Mouse (Mus musculus) thymus, postnatal 25 days (tissue): ENCODE measurements around the gene Ppp1r17.

Source experiments
- DNase-seq: peaks from one replicate; pipeline ENCODE4 v3.0.0; 2022

The Ppp1r17 gene

GRCm38 (mm10) chr6:56017291-56017994 lies at the start of gene Ppp1r17:
Gene Ppp1r17 (plus strand): TSS chr6:56017497.
- no peak for DNase-seq

- DNase-seq, result no peak
Observed at GRCm38 (mm10) chr6:55972998-55973397, 44.3 kb upstream of the Ppp1r17 start.

- no peak for DNase-seq
Observed at GRCm38 (mm10) chr6:55979766-55980165, 37.5 kb upstream of the Ppp1r17 start.

- DNase-seq, result no peak
Observed at GRCm38 (mm10) chr6:56008711-56009110, 8.6 kb upstream of the Ppp1r17 start.

GRCm38 (mm10) chr6:56012384-56012783 lies 4.9 kb upstream of the Ppp1r17 start:
- no peak for DNase-seq

- no peak for DNase-seq
Observed at GRCm38 (mm10) chr6:56019632-56020031, 2.3 kb downstream of the Ppp1r17 start.

GRCm38 (mm10) chr6:56025533-56025932 lies 8.2 kb downstream of the Ppp1r17 start:
- DNase-seq, result no peak

- no peak for DNase-seq
Observed at GRCm38 (mm10) chr6:56027318-56027717, 10.0 kb downstream of the Ppp1r17 start.

- DNase-seq, result no peak
Observed at GRCm38 (mm10) chr6:56027966-56028365, 10.7 kb downstream of the Ppp1r17 start.

GRCm38 (mm10) chr6:56029986-56030385 lies 12.7 kb downstream of the Ppp1r17 start:
- no peak for DNase-seq

- DNase-seq, result no peak
Observed at GRCm38 (mm10) chr6:56032231-56032630, 14.9 kb downstream of the Ppp1r17 start.

- no peak for DNase-seq
Observed at GRCm38 (mm10) chr6:56035054-56035453, 17.8 kb downstream of the Ppp1r17 start.

- no peak for DNase-seq
Observed at GRCm38 (mm10) chr6:56039476-56040055, 22.3 kb downstream of the Ppp1r17 start.

- DNase-seq, result no peak
Observed at GRCm38 (mm10) chr6:56044270-56044669, 27.0 kb downstream of the Ppp1r17 start.

- DNase-seq, result no peak
Observed at GRCm38 (mm10) chr6:56044716-56045115, 27.4 kb downstream of the Ppp1r17 start.

- no peak for DNase-seq
Observed at GRCm38 (mm10) chr6:56048580-56048979, 31.3 kb downstream of the Ppp1r17 start.

- DNase-seq, result no peak
Observed at GRCm38 (mm10) chr6:56049104-56049503, 31.8 kb downstream of the Ppp1r17 start.

- no peak for DNase-seq
Observed at GRCm38 (mm10) chr6:56063736-56064135, 46.4 kb downstream of the Ppp1r17 start.

GRCm38 (mm10) chr6:56066632-56067282 lies 49.5 kb downstream of the Ppp1r17 start:
- DNase-seq, result no peak

- no peak for DNase-seq
Observed at GRCm38 (mm10) chr6:56068516-56068915, 51.2 kb downstream of the Ppp1r17 start.

GRCm38 (mm10) chr6:56076378-56076805 lies 59.1 kb downstream of the Ppp1r17 start:
- no peak for DNase-seq
